Mouse (Mus musculus) forebrain, postnatal 0 days (tissue): ENCODE measurements around the gene Rnase1. TPM values are rescaled to one million over a fixed set of nuclear protein-coding genes. Genes with fewer than 3 reads are reported as not detected.

Source experiments
- ATAC-seq: fragments of 200-750 bp; cut with Nextera tagmentation; 2 replicates; pipeline ENCODE4 v1.8.0; 2017; ENCODE audit warnings: mild to moderate bottlenecking, moderate library complexity
- DNase-seq: peaks from one replicate; pipeline ENCODE4 v3.0.0-alpha.2; 2015
- H3K27ac ChIP-seq: fragments of 300-500 bp; sonication (generic); 2 replicates; pipeline ENCODE4 v1.5.1; 2014; ENCODE audit warnings: low read depth, mild to moderate bottlenecking, antibody characterized with exemption, low read length, moderate library complexity, mixed read lengths
- H3K27me3 ChIP-seq: fragments of 300-500 bp; sonication (generic); 2 replicates; pipeline ENCODE4 v1.6.1; 2014; ENCODE audit warnings: mild to moderate bottlenecking, low read length, mixed read lengths; ENCODE audit not compliant: insufficient read depth
- H3K36me3 ChIP-seq: fragments of 300-500 bp; sonication (generic); 2 replicates; pipeline ENCODE4 v1.6.1; 2014; ENCODE audit warnings: mild to moderate bottlenecking, moderate library complexity; ENCODE audit not compliant: insufficient read depth
- H3K4me1 ChIP-seq: fragments of 300-500 bp; sonication (generic); 2 replicates; pipeline ENCODE4 v1.6.1; 2014; ENCODE audit warnings: antibody characterized with exemption; ENCODE audit not compliant: insufficient read depth
- H3K4me2 ChIP-seq: fragments of 300-500 bp; sonication (generic); 2 replicates; pipeline ENCODE4 v1.6.1; 2014; ENCODE audit warnings: low read depth, mild to moderate bottlenecking, moderate library complexity
- H3K4me3 ChIP-seq: fragments of 300-500 bp; sonication (generic); 2 replicates; pipeline ENCODE4 v1.5.1; 2014; ENCODE audit warnings: low read depth, low read length, mixed read lengths
- H3K9ac ChIP-seq: fragments of 300-500 bp; sonication (generic); 2 replicates; pipeline ENCODE4 v1.6.1; 2014; ENCODE audit warnings: mild to moderate bottlenecking
- H3K9me3 ChIP-seq: fragments of 300-500 bp; sonication (generic); 2 replicates; pipeline ENCODE4 v1.6.1; 2016; ENCODE audit warnings: low read length
- CTCF ChIP-seq: sonication (generic); IDR thresholded peaks from 2 replicates; pipeline ENCODE4 v1.5.1; 2016; ENCODE audit warnings: antibody characterized with exemption, control low read depth, low read depth
- WGBS: fragments of 180-500 bp; shearing (Covaris S2); extraction: QIAGEN DNeasy Blood & Tissue Kit; methylation state at CpG from one replicate; pipeline ENCODE4 v1.1.7; 2014; 5-methylcytosine and 5-hydroxymethylcytosine counted together
- polyA plus RNA-seq: library from polyadenylated mRNA; unstranded; fragments of >200 nt; fragmentation: Nextera tagmentation; extraction: Ambion mirVana; gene quantifications from 2 replicates; pipeline ENCODE4 v1.2.1, GENCODE M21; 2015
- total RNA-seq: library from RNA; depleted of rRNA; stranded (reverse); fragments of >200 nt; gene quantifications from 2 replicates; pipeline ENCODE4 v1.2.3, GENCODE M21; 2014

The Rnase1 gene
- total and polyA plus RNA-seq, 2 experiments from 2014 or later, result 0.21 TPM; not detected in 1

GRCm38 (mm10) chr14:51128775-51129623, 17.6 kb downstream of the Rnase1 start:
- 86% methylated on average over 9 of the region's 9 CpGs for WGBS
- Histone ChIP-seq H3K36me3 (no peaks in the 10 kb centered on the region), H3K27me3 (no peaks in the 10 kb centered on the region), H3K27ac (no peak overlapping the region), H3K4me3 (no peak overlapping the region), H3K9ac (no peak overlapping the region), H3K4me1 (no peaks in the 10 kb centered on the region), H3K9me3 (0 out of 2 replicates have a peak, but pooled peaks cover 6% of the 10 kb centered on the region), H3K4me2 (no peak overlapping the region)
- TF ChIP-seq CTCF, result no peak
- DNase-seq (no peak), ATAC-seq (no peak)

GRCm38 (mm10) chr14:51127648-51128258, 18.8 kb downstream of the Rnase1 start:
- 0 out of 2 replicates have a peak, but pooled peaks cover 6% of the 10 kb centered on the region for H3K9me3 ChIP-seq
- no peak overlapping the region for H3K4me2 ChIP-seq
- H3K27me3 ChIP-seq, result no peaks in the 10 kb centered on the region
- 81% methylated on average over 2 of the region's 2 CpGs for WGBS
- H3K4me3 ChIP-seq, result no peak overlapping the region
- no peak overlapping the region for H3K27ac ChIP-seq
- no peaks in the 10 kb centered on the region for H3K4me1 ChIP-seq
- H3K9ac ChIP-seq, result no peak overlapping the region
- H3K36me3 ChIP-seq, result no peaks in the 10 kb centered on the region
- no peak for DNase-seq
- no peak for TF ChIP-seq CTCF
- no peak for ATAC-seq

DNA sequence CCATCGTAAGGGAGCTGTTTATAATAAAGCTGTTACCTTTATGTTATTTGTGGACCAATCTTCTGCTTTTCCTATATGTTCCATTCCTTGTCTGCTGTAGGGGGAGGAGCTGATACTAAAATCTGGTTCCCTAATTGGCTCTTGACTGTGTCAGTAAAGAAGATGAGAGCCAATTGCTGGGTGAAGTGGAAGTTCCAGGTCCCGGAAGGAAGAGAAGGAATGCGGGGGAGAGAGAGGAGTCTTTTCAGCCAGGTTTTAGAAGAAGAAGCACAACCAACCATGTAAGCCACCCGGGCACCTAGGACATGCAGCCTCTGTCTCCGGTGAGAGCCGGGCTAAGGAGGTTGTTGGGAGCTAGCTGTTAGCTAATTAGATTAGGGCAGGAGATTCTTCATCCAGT, 20.9 kb downstream of the Rnase1 start:
- H3K4me1 ChIP-seq, result no peaks in the 10 kb centered on the region
- DNase-seq (no peak), ATAC-seq (no peak)
- no peak overlapping the region for H3K4me3 ChIP-seq
- WGBS, result 88% methylated on average over 6 of the region's 6 CpGs
- no peak overlapping the region for H3K27ac ChIP-seq
- no peak overlapping the region for H3K9ac ChIP-seq
- 0 out of 2 replicates have a peak, but pooled peaks cover 6% of the 10 kb centered on the region for H3K9me3 ChIP-seq
- H3K36me3 ChIP-seq, result no peaks in the 10 kb centered on the region
- H3K4me2 ChIP-seq, result no peak overlapping the region
- H3K27me3 ChIP-seq, result no peaks in the 10 kb centered on the region
- no peak for TF ChIP-seq CTCF

GRCm38 (mm10) chr14:51113916-51114560, 32.5 kb downstream of the Rnase1 start, which contains the start of gene Eddm3b:
Eddm3b (plus strand) TSS chr14:51114426.
- ATAC-seq (no peak), DNase-seq (no peak)
- Histone ChIP-seq H3K27ac (no peak within 1 kb of the TSS), H3K27me3 (no peaks in the 10 kb centered on the region), H3K4me2 (no peak within 1 kb of the TSS), H3K4me3 (no peak within 1 kb of the TSS), H3K9me3 (no peaks in the 10 kb centered on the region), H3K36me3 (no peaks in the 10 kb centered on the region), H3K9ac (no peak within 1 kb of the TSS), H3K4me1 (no peaks in the 10 kb centered on the region)
- TF ChIP-seq CTCF, result no peak
- 48% methylated on average over 12 of the region's 12 CpGs for WGBS

- Histone ChIP-seq H3K4me2 (no peak overlapping the region), H3K36me3 (no peaks in the 10 kb centered on the region), H3K9me3 (no peaks in the 10 kb centered on the region), H3K9ac (no peak overlapping the region), H3K4me3 (no peak overlapping the region), H3K27ac (no peak overlapping the region), H3K27me3 (no peaks in the 10 kb centered on the region), H3K4me1 (no peaks in the 10 kb centered on the region)
- WGBS, result 36% methylated on average over 9 of the region's 9 CpGs
- no peak for DNase-seq
- ATAC-seq, result no peak
- TF ChIP-seq CTCF, result no peak
Measured at GRCm38 (mm10) chr14:51113476-51113875, 33.1 kb downstream of the Rnase1 start.

- Histone ChIP-seq H3K4me3 (no peak overlapping the region), H3K27ac (no peak overlapping the region), H3K4me2 (no peak overlapping the region), H3K36me3 (no peaks in the 10 kb centered on the region), H3K4me1 (no peaks in the 10 kb centered on the region), H3K27me3 (no peaks in the 10 kb centered on the region), H3K9ac (no peak overlapping the region), H3K9me3 (no peaks in the 10 kb centered on the region)
- ATAC-seq (no peak), DNase-seq (no peak)
- no peak for TF ChIP-seq CTCF
- WGBS, result 77% methylated on average over 3 of the region's 3 CpGs
Measured at GRCm38 (mm10) chr14:51111966-51112365, 34.6 kb downstream of the Rnase1 start.
